Mouse (Mus musculus): Measurements from ENCODE around the gene Glyr1. TPM values are rescaled to one million over a fixed set of nuclear protein-coding genes. Genes with fewer than 3 reads are reported as not detected.

Gene Glyr1
- polyA plus RNA-seq, 1 experiment from 2014 or later, result 59.7 TPM

GRCm38 (mm10) chr16:5035591-5035990, 14.1 kb downstream of the Glyr1 start:
- WGBS, result 93% methylated on average over 3 of the region's 3 CpGs

GRCm38 (mm10) chr16:5029847-5030246, 19.8 kb downstream of the Glyr1 start:
- H3K36me3 ChIP-seq (ENCODE audit: control insufficient read depth, insufficient read depth, low read length), result peaks cover 100% of the 10 kb centered on the region
- H3K9me3 ChIP-seq (ENCODE audit: control insufficient read depth, low read length), result no peaks in the 10 kb centered on the region
- WGBS, result 64% methylated on average over 2 of the region's 2 CpGs
- no peak overlapping the region for H3K9ac ChIP-seq (ENCODE audit: low read length)
- no peak overlapping the region for H3K27ac ChIP-seq (replicated peaks in 1 of 2; ENCODE audit: control insufficient read depth in 1 of 2, insufficient read depth in 1 of 2, low read depth in 2 of 2, low read length in 2 of 2)
- H3K4me3 ChIP-seq (ENCODE audit: control insufficient read depth in 1 of 2, insufficient read depth in 1 of 2, low read depth in 1 of 2, low read length in 2 of 2), result no peak overlapping the region
- no peak for ATAC-seq (ENCODE audit: insufficient number of reproducible peaks, insufficient read depth, low FRiP score, low read depth)
- no peaks in the 10 kb centered on the region for H3K4me1 ChIP-seq (ENCODE audit: control insufficient read depth in 2 of 2, insufficient read depth in 2 of 2, low read length in 2 of 2)
- H3K27me3 ChIP-seq (ENCODE audit: control insufficient read depth, insufficient read depth, low read length), result no peaks in the 10 kb centered on the region
- no peak overlapping the region for H3K4me2 ChIP-seq (ENCODE audit: low read length)

More at GRCm38 (mm10) chr16:5035591-5035990, 14.1 kb downstream of the Glyr1 start:
- no peak overlapping the region for H3K4me3 ChIP-seq (ENCODE audit: control insufficient read depth in 1 of 2, insufficient read depth in 1 of 2, low read depth in 1 of 2, low read length in 2 of 2)
- H3K27ac ChIP-seq (replicated peaks in 1 of 2; ENCODE audit: control insufficient read depth in 1 of 2, insufficient read depth in 1 of 2, low read depth in 2 of 2, low read length in 2 of 2), result no peak overlapping the region
- no peak overlapping the region for H3K9ac ChIP-seq (ENCODE audit: low read length)
- H3K4me2 ChIP-seq (ENCODE audit: low read length), result no peak overlapping the region
- no peak for ATAC-seq (ENCODE audit: insufficient number of reproducible peaks, insufficient read depth, low FRiP score, low read depth)
- H3K27me3 ChIP-seq (ENCODE audit: control insufficient read depth, insufficient read depth, low read length), result no peaks in the 10 kb centered on the region
- peaks cover 100% of the 10 kb centered on the region for H3K36me3 ChIP-seq (ENCODE audit: control insufficient read depth, insufficient read depth, low read length)
- H3K4me1 ChIP-seq (ENCODE audit: control insufficient read depth in 2 of 2, insufficient read depth in 2 of 2, low read length in 2 of 2), result no peaks in the 10 kb centered on the region
- H3K9me3 ChIP-seq (ENCODE audit: control insufficient read depth, low read length), result no peaks in the 10 kb centered on the region

GRCm38 (mm10) chr16:5024021-5024420, 25.6 kb downstream of the Glyr1 start:
- no peak for ATAC-seq (ENCODE audit: insufficient number of reproducible peaks, insufficient read depth, low FRiP score, low read depth)
- no peaks in the 10 kb centered on the region for H3K9me3 ChIP-seq (ENCODE audit: control insufficient read depth, low read length)
- H3K27ac ChIP-seq (replicated peaks in 1 of 2; ENCODE audit: control insufficient read depth in 1 of 2, insufficient read depth in 1 of 2, low read depth in 2 of 2, low read length in 2 of 2), result no peak overlapping the region
- no peaks in the 10 kb centered on the region for H3K27me3 ChIP-seq (ENCODE audit: control insufficient read depth, insufficient read depth, low read length)
- no peak overlapping the region for H3K4me3 ChIP-seq (ENCODE audit: control insufficient read depth in 1 of 2, insufficient read depth in 1 of 2, low read depth in 1 of 2, low read length in 2 of 2)
- no peaks in the 10 kb centered on the region for H3K4me1 ChIP-seq (ENCODE audit: control insufficient read depth in 2 of 2, insufficient read depth in 2 of 2, low read length in 2 of 2)
- 93% methylated on average over 3 of the region's 3 CpGs for WGBS
- H3K9ac ChIP-seq (ENCODE audit: low read length), result no peak overlapping the region
- H3K36me3 ChIP-seq (ENCODE audit: control insufficient read depth, insufficient read depth, low read length), result peaks cover 100% of the 10 kb centered on the region
- H3K4me2 ChIP-seq (ENCODE audit: low read length), result no peak overlapping the region

GRCm38 (mm10) chr16:5014578-5014977, 35.1 kb downstream of the Glyr1 start:
- H3K9me3 ChIP-seq (ENCODE audit: control insufficient read depth, low read length), result no peaks in the 10 kb centered on the region
- 83% methylated on average over 4 of the region's 4 CpGs for WGBS
- peaks cover 55% of the 10 kb centered on the region for H3K36me3 ChIP-seq (ENCODE audit: control insufficient read depth, insufficient read depth, low read length)
- H3K4me2 ChIP-seq (ENCODE audit: low read length), result no peak overlapping the region
- no peaks in the 10 kb centered on the region for H3K27me3 ChIP-seq (ENCODE audit: control insufficient read depth, insufficient read depth, low read length)
- H3K27ac ChIP-seq (replicated peaks in 1 of 2; ENCODE audit: control insufficient read depth in 1 of 2, insufficient read depth in 1 of 2, low read depth in 2 of 2, low read length in 2 of 2), result no peak overlapping the region
- ATAC-seq (ENCODE audit: insufficient number of reproducible peaks, insufficient read depth, low FRiP score, low read depth), result no peak
- H3K9ac ChIP-seq (ENCODE audit: low read length), result no peak overlapping the region
- H3K4me1 ChIP-seq (ENCODE audit: control insufficient read depth in 2 of 2, insufficient read depth in 2 of 2, low read length in 2 of 2), result peaks cover 5 to 9% of the 10 kb centered on the region in 2 experiments; a peak in 3 of 4 replicates
- H3K4me3 ChIP-seq (ENCODE audit: control insufficient read depth in 1 of 2, insufficient read depth in 1 of 2, low read depth in 1 of 2, low read length in 2 of 2), result no peak overlapping the region

- H3K4me3 ChIP-seq (ENCODE audit: control insufficient read depth in 1 of 2, insufficient read depth in 1 of 2, low read depth in 1 of 2, low read length in 2 of 2), result peak within 1 kb of the TSS; percentile 68 to 73
- peak within 1 kb of the TSS in 1 of 2 experiments; percentile 20; a peak in 2 of 4 replicates for H3K27ac ChIP-seq (replicated peaks in 1 of 2; ENCODE audit: control insufficient read depth in 1 of 2, insufficient read depth in 1 of 2, low read depth in 2 of 2, low read length in 2 of 2)
- WGBS, result under 1% methylated on average over 61 of the region's 63 CpGs
- peaks cover 5 to 9% of the 10 kb centered on the region in 2 experiments; a peak in 3 of 4 replicates for H3K4me1 ChIP-seq (ENCODE audit: control insufficient read depth in 2 of 2, insufficient read depth in 2 of 2, low read length in 2 of 2)
- peak; percentile 98 for ATAC-seq (ENCODE audit: insufficient number of reproducible peaks, insufficient read depth, low FRiP score, low read depth)
- peaks cover 42% of the 10 kb centered on the region for H3K36me3 ChIP-seq (ENCODE audit: control insufficient read depth, insufficient read depth, low read length)
- peak within 1 kb of the TSS; percentile 78 for H3K9ac ChIP-seq (ENCODE audit: low read length)
- H3K9me3 ChIP-seq (ENCODE audit: control insufficient read depth, low read length), result no peaks in the 10 kb centered on the region
- H3K27me3 ChIP-seq (ENCODE audit: control insufficient read depth, insufficient read depth, low read length), result no peaks in the 10 kb centered on the region
- peak within 1 kb of the TSS; percentile 93 for H3K4me2 ChIP-seq (ENCODE audit: low read length)
Measured at GRCm38 (mm10) chr16:5013054-5013838, 36.4 kb downstream of the Glyr1 start, which contains the start of gene Rogdi. Gene Rogdi (minus strand): TSS chr16:5013553.

- Histone ChIP-seq H3K4me2 (ENCODE audit: low read length) (peak overlapping the region; percentile 93), H3K9me3 (ENCODE audit: control insufficient read depth, low read length) (no peaks in the 10 kb centered on the region), H3K9ac (ENCODE audit: low read length) (peak overlapping the region; percentile 78), H3K27me3 (ENCODE audit: control insufficient read depth, insufficient read depth, low read length) (no peaks in the 10 kb centered on the region), H3K36me3 (ENCODE audit: control insufficient read depth, insufficient read depth, low read length) (peaks cover 32% of the 10 kb centered on the region), H3K4me1 (ENCODE audit: control insufficient read depth in 2 of 2, insufficient read depth in 2 of 2, low read length in 2 of 2) (peaks cover 5 to 12% of the 10 kb centered on the region in 2 experiments), H3K27ac (replicated peaks in 1 of 2; ENCODE audit: control insufficient read depth in 1 of 2, insufficient read depth in 1 of 2, low read depth in 2 of 2, low read length in 2 of 2) (peak overlapping the region in 1 of 2 experiments; percentile 20; a peak in 2 of 4 replicates), H3K4me3 (ENCODE audit: control insufficient read depth in 1 of 2, insufficient read depth in 1 of 2, low read depth in 1 of 2, low read length in 2 of 2) (peak overlapping the region; percentile 68 to 73; a peak in 3 of 4 replicates)
- 51% methylated on average over 13 of the region's 13 CpGs for WGBS
- no peak for ATAC-seq (ENCODE audit: insufficient number of reproducible peaks, insufficient read depth, low FRiP score, low read depth)
Measured at GRCm38 (mm10) chr16:5012036-5013005, 37.3 kb downstream of the Glyr1 start.

GRCm38 (mm10) chr16:5011285-5011684, 38.4 kb downstream of the Glyr1 start:
- 90% methylated on average over 7 of the region's 7 CpGs for WGBS

More at GRCm38 (mm10) chr16:5011285-5011684, 38.4 kb downstream of the Glyr1 start:
- no peaks in the 10 kb centered on the region for H3K27me3 ChIP-seq (ENCODE audit: control insufficient read depth, insufficient read depth, low read length)
- H3K9me3 ChIP-seq (ENCODE audit: control insufficient read depth, low read length), result no peaks in the 10 kb centered on the region
- H3K4me3 ChIP-seq (ENCODE audit: control insufficient read depth in 1 of 2, insufficient read depth in 1 of 2, low read depth in 1 of 2, low read length in 2 of 2), result no peak overlapping the region
- ATAC-seq (ENCODE audit: insufficient number of reproducible peaks, insufficient read depth, low FRiP score, low read depth), result no peak
- H3K9ac ChIP-seq (ENCODE audit: low read length), result no peak overlapping the region
- peaks cover 7 to 20% of the 10 kb centered on the region in 2 experiments for H3K4me1 ChIP-seq (ENCODE audit: control insufficient read depth in 2 of 2, insufficient read depth in 2 of 2, low read length in 2 of 2)
- H3K27ac ChIP-seq (replicated peaks in 1 of 2; ENCODE audit: control insufficient read depth in 1 of 2, insufficient read depth in 1 of 2, low read depth in 2 of 2, low read length in 2 of 2), result no peak overlapping the region
- H3K4me2 ChIP-seq (ENCODE audit: low read length), result no peak overlapping the region
- peaks cover 22% of the 10 kb centered on the region for H3K36me3 ChIP-seq (ENCODE audit: control insufficient read depth, insufficient read depth, low read length)
